Mouse (Mus musculus): Measurements from ENCODE around the gene 2310011J03Rik. TPM values are rescaled to one million over a fixed set of nuclear protein-coding genes. Genes with fewer than 3 reads are reported as not detected.

Gene 2310011J03Rik
- polyA plus RNA-seq, 1 experiment from 2014 or later = 52.9 TPM

DNA sequence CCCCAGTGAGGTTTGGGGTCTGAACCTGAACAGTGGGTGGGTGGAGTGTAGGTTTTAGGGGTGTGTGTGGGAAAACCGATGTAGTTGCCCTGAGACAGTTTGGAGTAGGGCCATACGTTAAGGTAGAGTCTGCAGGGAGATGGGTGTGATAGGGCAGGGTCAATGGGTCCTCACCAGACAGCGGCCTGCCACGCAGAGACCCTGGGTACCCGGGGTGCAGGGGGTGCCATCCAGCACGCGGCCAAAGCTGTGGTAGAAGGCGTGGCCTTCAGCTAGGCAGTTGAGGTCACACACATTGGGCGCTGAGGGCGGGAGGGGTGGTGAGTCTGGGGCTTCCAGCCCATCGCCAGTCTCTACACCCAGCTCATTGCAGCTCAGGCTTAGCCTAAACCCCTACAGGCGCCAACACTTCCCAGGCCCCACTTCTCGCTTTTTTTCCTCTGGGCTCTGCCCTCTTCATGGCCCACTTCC is 23.1 kb upstream of the 2310011J03Rik start:
- Histone ChIP-seq H3K4me1 (ENCODE audit: insufficient read depth, low read length) (peaks cover 42% of the 10 kb centered on the region), H3K4me2 (replicated peaks; ENCODE audit: low read depth, low read length) (peak overlapping the region; percentile 60), H3K36me3 (ENCODE audit: insufficient read depth, low read length) (no peaks in the 10 kb centered on the region), H3K4me3 (ENCODE audit: low read length) (peak overlapping the region; percentile 40), H3K9me3 (ENCODE audit: low read length) (no peaks in the 10 kb centered on the region), H3K27ac (ENCODE audit: low read length) (no peak overlapping the region), H3K9ac (replicated peaks; ENCODE audit: low read length) (peak overlapping the region; percentile 7; the same call in 1 of the 2 replicates), H3K27me3 (ENCODE audit: insufficient read depth, low read length) (peaks cover 80% of the 10 kb centered on the region)
- WGBS = 27% methylated on average over 13 of the region's 13 CpGs
- peak; percentile 16 for ATAC-seq (ENCODE audit: low FRiP score, low TSS enrichment)

- Histone ChIP-seq H3K4me1 (ENCODE audit: insufficient read depth, low read length) (peaks cover 36% of the 10 kb centered on the region), H3K9me3 (ENCODE audit: low read length) (no peaks in the 10 kb centered on the region), H3K4me3 (ENCODE audit: low read length) (peak overlapping the region; percentile 40), H3K27me3 (ENCODE audit: insufficient read depth, low read length) (peaks cover 74% of the 10 kb centered on the region), H3K36me3 (ENCODE audit: insufficient read depth, low read length) (no peaks in the 10 kb centered on the region), H3K9ac (replicated peaks; ENCODE audit: low read length) (peak overlapping the region; percentile 7; the same call in 1 of the 2 replicates), H3K4me2 (replicated peaks; ENCODE audit: low read depth, low read length) (peak overlapping the region; percentile 60), H3K27ac (ENCODE audit: low read length) (no peak overlapping the region)
- ATAC-seq (ENCODE audit: low FRiP score, low TSS enrichment) = peak; percentile 69
- 1% methylated on average over 32 of the region's 33 CpGs for WGBS
These were observed 22.6 kb upstream of the 2310011J03Rik start for GRCm38 (mm10) chr10:80342749-80343424.

DNA sequence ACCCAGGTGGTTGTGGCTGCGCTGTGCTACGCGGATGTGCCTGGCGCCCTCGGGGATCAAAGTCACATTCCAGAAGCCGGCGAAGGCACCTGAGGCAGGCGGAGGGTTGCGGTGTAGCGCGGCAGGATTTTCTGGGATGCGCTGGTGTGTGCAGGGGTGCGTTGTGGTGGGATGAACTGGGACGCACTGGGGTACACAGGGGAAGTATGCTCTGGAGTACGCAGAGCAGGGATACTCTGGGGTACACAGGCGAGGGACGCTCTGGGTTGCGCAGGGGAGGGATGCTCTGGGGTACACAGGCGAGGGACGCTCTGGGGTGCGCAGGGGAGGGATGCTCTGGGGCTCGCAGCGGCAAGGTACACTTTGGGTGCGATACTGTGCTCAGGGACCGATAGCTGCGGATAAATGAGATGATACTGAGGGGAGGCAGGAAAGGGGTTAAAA is 22.0 kb upstream of the 2310011J03Rik start:
- Histone ChIP-seq H3K4me1 (ENCODE audit: insufficient read depth, low read length) (peaks cover 32% of the 10 kb centered on the region), H3K27me3 (ENCODE audit: insufficient read depth, low read length) (peaks cover 69% of the 10 kb centered on the region), H3K9me3 (ENCODE audit: low read length) (no peaks in the 10 kb centered on the region), H3K9ac (replicated peaks; ENCODE audit: low read length) (no peak overlapping the region), H3K4me2 (replicated peaks; ENCODE audit: low read depth, low read length) (peak overlapping the region; percentile 60), H3K36me3 (ENCODE audit: insufficient read depth, low read length) (no peaks in the 10 kb centered on the region), H3K4me3 (ENCODE audit: low read length) (peak overlapping the region; percentile 40), H3K27ac (ENCODE audit: low read length) (no peak overlapping the region)
- peak; percentile 17 for ATAC-seq (ENCODE audit: low FRiP score, low TSS enrichment)
- 2% methylated on average over 26 of the region's 26 CpGs for whole genome bisulfite sequencing

GRCm38 (mm10) chr10:80341491-80342304 is 21.4 kb upstream of the 2310011J03Rik start:
- 4% methylated on average over 47 of the region's 47 CpGs for WGBS
- H3K9ac ChIP-seq (replicated peaks; ENCODE audit: low read length) = no peak overlapping the region; the same call in 1 of the 2 replicates

GRCm38 (mm10) chr10:80341026-80341425 is 20.7 kb upstream of the 2310011J03Rik start:
- no peak overlapping the region for H3K27ac ChIP-seq (ENCODE audit: low read length)
- no peak overlapping the region for H3K4me3 ChIP-seq (ENCODE audit: low read length)
- no peak for ATAC-seq (ENCODE audit: low FRiP score, low TSS enrichment)
- H3K27me3 ChIP-seq (ENCODE audit: insufficient read depth, low read length) = peaks cover 58% of the 10 kb centered on the region
- H3K4me2 ChIP-seq (replicated peaks; ENCODE audit: low read depth, low read length) = no peak overlapping the region
- 14% methylated on average over 21 of the region's 21 CpGs for WGBS
- H3K9me3 ChIP-seq (ENCODE audit: low read length) = no peaks in the 10 kb centered on the region
- no peaks in the 10 kb centered on the region for H3K36me3 ChIP-seq (ENCODE audit: insufficient read depth, low read length)
- H3K9ac ChIP-seq (replicated peaks; ENCODE audit: low read length) = no peak overlapping the region
- H3K4me1 ChIP-seq (ENCODE audit: insufficient read depth, low read length) = peaks cover 31% of the 10 kb centered on the region

More at GRCm38 (mm10) chr10:80341491-80342304, 21.4 kb upstream of the 2310011J03Rik start:
- Histone ChIP-seq H3K36me3 (ENCODE audit: insufficient read depth, low read length) (no peaks in the 10 kb centered on the region), H3K27ac (ENCODE audit: low read length) (no peak overlapping the region), H3K4me1 (ENCODE audit: insufficient read depth, low read length) (peaks cover 31% of the 10 kb centered on the region), H3K27me3 (ENCODE audit: insufficient read depth, low read length) (peaks cover 63% of the 10 kb centered on the region), H3K4me3 (ENCODE audit: low read length) (peak overlapping the region; percentile 40), H3K9me3 (ENCODE audit: low read length) (no peaks in the 10 kb centered on the region), H3K4me2 (replicated peaks; ENCODE audit: low read depth, low read length) (peak overlapping the region; percentile 60)
- no peak for ATAC-seq (ENCODE audit: low FRiP score, low TSS enrichment)

DNA sequence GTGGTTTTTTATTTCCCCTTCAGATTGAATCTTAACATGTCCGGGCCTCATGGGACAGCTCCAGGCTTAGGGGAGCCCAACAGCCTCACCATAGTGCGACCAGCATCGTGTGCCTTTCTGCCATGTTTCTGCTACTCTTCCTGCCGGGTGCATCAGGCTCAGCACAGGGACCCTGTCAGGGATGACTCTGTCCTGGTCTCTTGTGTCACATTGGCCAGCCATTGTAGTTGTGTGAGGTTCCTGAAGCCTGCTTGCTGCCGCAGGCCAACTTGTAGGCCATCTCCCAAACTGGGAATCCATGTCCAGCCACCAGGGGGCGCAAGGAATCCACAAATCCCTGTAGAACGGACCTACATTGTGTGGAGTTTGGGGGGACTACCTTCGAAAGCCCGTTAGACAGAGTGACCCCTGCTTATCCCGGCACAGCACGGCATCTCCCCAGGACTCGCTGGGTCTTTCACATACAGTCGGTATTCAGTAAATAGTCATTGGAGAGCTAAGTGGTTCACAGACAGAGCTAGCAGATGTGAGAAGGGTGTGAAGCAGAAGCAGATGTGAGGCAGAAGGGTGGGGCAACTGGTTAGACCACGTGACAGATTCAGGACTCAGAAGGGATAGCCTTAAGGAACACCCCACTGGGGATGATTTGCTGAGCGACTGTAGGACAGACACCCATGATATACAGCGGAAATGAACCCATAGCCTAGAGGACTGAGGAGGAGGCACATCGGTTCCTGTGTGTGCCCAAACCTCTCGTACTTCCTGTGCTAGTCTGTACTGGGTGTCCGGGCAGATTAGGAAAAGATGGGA is 19.8 kb upstream of the 2310011J03Rik start:
- ATAC-seq (ENCODE audit: low FRiP score, low TSS enrichment) = no peak
- H3K36me3 ChIP-seq (ENCODE audit: insufficient read depth, low read length) = no peaks in the 10 kb centered on the region
- no peak overlapping the region for H3K9ac ChIP-seq (replicated peaks; ENCODE audit: low read length)
- H3K9me3 ChIP-seq (ENCODE audit: low read length) = no peaks in the 10 kb centered on the region
- peaks cover 49% of the 10 kb centered on the region for H3K27me3 ChIP-seq (ENCODE audit: insufficient read depth, low read length)
- H3K4me3 ChIP-seq (ENCODE audit: low read length) = no peak overlapping the region
- peak overlapping the region; percentile 28; the same call in 1 of the 2 replicates for H3K4me2 ChIP-seq (replicated peaks; ENCODE audit: low read depth, low read length)
- no peak overlapping the region for H3K27ac ChIP-seq (ENCODE audit: low read length)
- peaks cover 28% of the 10 kb centered on the region for H3K4me1 ChIP-seq (ENCODE audit: insufficient read depth, low read length)
- 19% methylated on average over 19 of the region's 19 CpGs for WGBS

GRCm38 (mm10) chr10:80336263-80336662 is 15.9 kb upstream of the 2310011J03Rik start:
- WGBS = 86% methylated on average over 12 of the region's 12 CpGs
- H3K4me3 ChIP-seq (ENCODE audit: low read length) = no peak overlapping the region
- H3K36me3 ChIP-seq (ENCODE audit: insufficient read depth, low read length) = no peaks in the 10 kb centered on the region
- no peak overlapping the region for H3K4me2 ChIP-seq (replicated peaks; ENCODE audit: low read depth, low read length)
- ATAC-seq (ENCODE audit: low FRiP score, low TSS enrichment) = no peak
- no peak overlapping the region for H3K27ac ChIP-seq (ENCODE audit: low read length)
- peaks cover 12% of the 10 kb centered on the region for H3K27me3 ChIP-seq (ENCODE audit: insufficient read depth, low read length)
- no peak overlapping the region for H3K9ac ChIP-seq (replicated peaks; ENCODE audit: low read length)
- H3K4me1 ChIP-seq (ENCODE audit: insufficient read depth, low read length) = peaks cover 2% of the 10 kb centered on the region; the same call in 1 of the 2 replicates
- no peaks in the 10 kb centered on the region for H3K9me3 ChIP-seq (ENCODE audit: low read length)

DNA sequence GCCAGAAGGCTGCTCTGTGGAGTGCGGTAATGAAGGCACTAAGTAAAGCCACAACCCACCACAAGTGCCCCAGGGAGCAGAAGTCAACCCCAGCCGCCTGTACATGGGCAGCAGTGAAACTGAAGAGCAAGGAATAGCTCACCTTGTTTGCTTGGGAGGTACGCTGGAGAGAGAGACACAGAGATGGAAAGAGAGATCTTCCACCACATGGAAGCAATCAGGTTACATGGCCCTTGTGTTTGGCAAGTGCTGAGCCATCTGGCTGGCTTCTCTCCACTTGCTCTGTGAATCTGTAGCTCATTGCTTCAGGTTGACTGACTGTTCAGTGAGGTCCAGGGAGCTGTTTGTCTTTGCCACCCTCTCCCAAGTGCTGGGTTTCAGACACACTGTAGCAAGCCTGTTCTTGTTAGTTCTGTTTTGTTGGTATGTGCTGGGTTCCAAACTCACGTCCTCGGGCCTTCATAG is 12.2 kb upstream of the 2310011J03Rik start:
- no peak overlapping the region for H3K4me2 ChIP-seq (replicated peaks; ENCODE audit: low read depth, low read length)
- no peak for ATAC-seq (ENCODE audit: low FRiP score, low TSS enrichment)

More for the DNA sequence above, 12.2 kb upstream of the 2310011J03Rik start:
- Histone ChIP-seq H3K9me3 (ENCODE audit: low read length) (no peaks in the 10 kb centered on the region), H3K9ac (replicated peaks; ENCODE audit: low read length) (no peak overlapping the region), H3K4me3 (ENCODE audit: low read length) (no peak overlapping the region), H3K27ac (ENCODE audit: low read length) (no peak overlapping the region), H3K4me1 (ENCODE audit: insufficient read depth, low read length) (peaks cover 17% of the 10 kb centered on the region), H3K36me3 (ENCODE audit: insufficient read depth, low read length) (no peaks in the 10 kb centered on the region), H3K27me3 (ENCODE audit: insufficient read depth, low read length) (no peaks in the 10 kb centered on the region; the same call in 1 of the 2 replicates)
- WGBS = 84% methylated on average over 5 of the region's 5 CpGs

Measured in kidney, embryonic 16.5 days (tissue).